Mouse (Mus musculus) heart, embryonic 15.5 days (tissue): Measurements from ENCODE around the gene Itga10. TPM values are rescaled to one million over a fixed set of nuclear protein-coding genes. Genes with fewer than 3 reads are reported as not detected.
"Not testable (repeated sequence)": the region's sequence is repeated elsewhere in the genome, so short reads cannot be mapped to it uniquely, and the experiment has no call there.

Source experiments
- ATAC-seq: fragments of 200-750 bp; cut with Nextera tagmentation; replicated peaks from 2 replicates; pipeline ENCODE4 v1.8.0; 2017; ENCODE audit warnings: low read depth, moderate TSS enrichment; ENCODE audit not compliant: insufficient number of reproducible peaks, insufficient read depth, low FRiP score
- H3K27ac ChIP-seq: fragments of 300-500 bp; sonication (generic); 2 replicates; pipeline ENCODE4 v1.5.1; 2015; ENCODE audit warnings: mild to moderate bottlenecking, inconsistent platforms
- H3K27me3 ChIP-seq: fragments of 300-500 bp; sonication (generic); 2 replicates; pipeline ENCODE4 v1.6.1; 2015; ENCODE audit warnings: inconsistent platforms
- H3K36me3 ChIP-seq: fragments of 300-500 bp; sonication (generic); 2 replicates; pipeline ENCODE4 v1.6.1; 2015; ENCODE audit warnings: mild to moderate bottlenecking, inconsistent platforms
- H3K4me1 ChIP-seq: fragments of 300-500 bp; sonication (generic); replicated peaks from 2 replicates; pipeline ENCODE4 v1.6.1; 2015; ENCODE audit warnings: inconsistent platforms
- H3K4me2 ChIP-seq: fragments of 300-500 bp; sonication (generic); 2 replicates; pipeline ENCODE4 v1.6.1; 2015; ENCODE audit warnings: inconsistent platforms, mild to moderate bottlenecking, moderate library complexity
- H3K4me3 ChIP-seq: fragments of 300-500 bp; sonication (generic); 2 replicates; pipeline ENCODE4 v1.5.1; 2015; ENCODE audit warnings: mild to moderate bottlenecking, inconsistent platforms
- H3K9ac ChIP-seq: fragments of 300-500 bp; sonication (generic); 2 replicates; pipeline ENCODE4 v1.6.1; 2015; ENCODE audit warnings: mild to moderate bottlenecking, inconsistent platforms
- H3K9me3 ChIP-seq: fragments of 300-500 bp; sonication (generic); replicated peaks from 2 replicates; pipeline ENCODE4 v1.6.1; 2016; ENCODE audit warnings: inconsistent platforms
- WGBS: fragments of 180-500 bp; shearing (Covaris S2); methylation state at CpG from one replicate; pipeline ENCODE4 v1.1.7; 2015; ENCODE audit warnings: mixed read lengths; 5-methylcytosine and 5-hydroxymethylcytosine counted together
- polyA plus RNA-seq: library from polyadenylated mRNA; unstranded; fragments of >200 nt; fragmentation: Nextera tagmentation; extraction: Ambion mirVana; gene quantifications from 2 replicates; pipeline ENCODE4 v1.2.1, GENCODE M21; 2015

Gene Itga10
- polyA plus RNA-seq, 1 experiment from 2014 or later: 1.00 TPM

- no peak overlapping the region for H3K4me2 ChIP-seq
- no peaks in the 10 kb centered on the region for H3K36me3 ChIP-seq
- no peak overlapping the region for H3K27ac ChIP-seq
- H3K4me3 ChIP-seq: no peak overlapping the region
- no peak overlapping the region for H3K9ac ChIP-seq
- WGBS: 82% methylated on average over 3 of the region's 3 CpGs
- H3K4me1 ChIP-seq: peaks cover 8% of the 10 kb centered on the region
- no peak for ATAC-seq
- H3K27me3 ChIP-seq: peaks cover 51% of the 10 kb centered on the region
- no peaks in the 10 kb centered on the region for H3K9me3 ChIP-seq
Observed at GRCm38 (mm10) chr3:96683496-96683895, 38.1 kb downstream of the Itga10 start.

- no peak overlapping the region for H3K27ac ChIP-seq
- H3K9me3 ChIP-seq: no peaks in the 10 kb centered on the region
- no peak for ATAC-seq
- H3K9ac ChIP-seq: 0 out of 2 replicates have a peak overlapping the region, but pooled peaks have one; percentile 20
- no peaks in the 10 kb centered on the region for H3K36me3 ChIP-seq
- peaks cover 8% of the 10 kb centered on the region for H3K4me1 ChIP-seq
- WGBS: 39% methylated on average over 17 of the region's 17 CpGs
- H3K4me2 ChIP-seq: peak overlapping the region; percentile 60
- peaks cover 46% of the 10 kb centered on the region for H3K27me3 ChIP-seq
- H3K4me3 ChIP-seq: peak overlapping the region; percentile 38
Observed at GRCm38 (mm10) chr3:96684151-96684821, 38.9 kb downstream of the Itga10 start.

GRCm38 (mm10) chr3:96684822-96685156 is 39.4 kb downstream of the Itga10 start:
- WGBS: 15% methylated on average over 28 of the region's 28 CpGs
- Histone ChIP-seq H3K27ac (no peak overlapping the region), H3K4me3 (peak overlapping the region; percentile 38), H3K27me3 (peaks cover 42% of the 10 kb centered on the region), H3K36me3 (no peaks in the 10 kb centered on the region), H3K4me2 (peak overlapping the region; percentile 60), H3K9ac (0 out of 2 replicates have a peak overlapping the region, but pooled peaks have one; percentile 20), H3K9me3 (no peaks in the 10 kb centered on the region), H3K4me1 (peaks cover 8% of the 10 kb centered on the region)
- ATAC-seq: no peak

GRCm38 (mm10) chr3:96686057-96686456 is 40.7 kb downstream of the Itga10 start:
- not testable (repeated sequence) for H3K27ac ChIP-seq, H3K36me3 ChIP-seq, H3K4me3 ChIP-seq, H3K9ac ChIP-seq, H3K9me3 ChIP-seq, ATAC-seq, H3K4me1 ChIP-seq, H3K4me2 ChIP-seq
- 92% methylated on average over 5 of the region's 5 CpGs for WGBS
- H3K27me3 ChIP-seq: peaks cover 30% of the 10 kb centered on the region

GRCm38 (mm10) chr3:96688854-96689253 is 43.5 kb downstream of the Itga10 start:
- ATAC-seq: no peak
- H3K4me3 ChIP-seq: no peak overlapping the region
- no peaks in the 10 kb centered on the region for H3K9me3 ChIP-seq
- 77% methylated on average over 11 of the region's 11 CpGs for whole genome bisulfite sequencing
- H3K4me1 ChIP-seq: peaks cover 11% of the 10 kb centered on the region
- no peak overlapping the region for H3K27ac ChIP-seq
- no peaks in the 10 kb centered on the region for H3K36me3 ChIP-seq
- no peak overlapping the region for H3K4me2 ChIP-seq
- H3K27me3 ChIP-seq: peaks cover 15% of the 10 kb centered on the region
- no peak overlapping the region for H3K9ac ChIP-seq

GRCm38 (mm10) chr3:96690298-96690697 is 44.9 kb downstream of the Itga10 start:
- ATAC-seq: no peak
- H3K36me3 ChIP-seq: no peaks in the 10 kb centered on the region
- WGBS: 43% methylated on average over 3 of the region's 3 CpGs
- H3K27ac ChIP-seq: no peak overlapping the region
- no peak overlapping the region for H3K4me2 ChIP-seq
- no peak overlapping the region for H3K4me3 ChIP-seq
- H3K27me3 ChIP-seq: peaks cover 6% of the 10 kb centered on the region
- no peaks in the 10 kb centered on the region for H3K9me3 ChIP-seq
- H3K4me1 ChIP-seq: peaks cover 9% of the 10 kb centered on the region
- no peak overlapping the region for H3K9ac ChIP-seq

GRCm38 (mm10) chr3:96692506-96692905 is 47.1 kb downstream of the Itga10 start:
- H3K27me3 ChIP-seq: no peaks in the 10 kb centered on the region
- H3K27ac ChIP-seq: no peak overlapping the region
- no peak overlapping the region for H3K4me2 ChIP-seq
- H3K9me3 ChIP-seq: no peaks in the 10 kb centered on the region
- no peaks in the 10 kb centered on the region for H3K36me3 ChIP-seq
- peaks cover 19% of the 10 kb centered on the region for H3K4me1 ChIP-seq
- H3K4me3 ChIP-seq: no peak overlapping the region
- ATAC-seq: no peak
- no peak overlapping the region for H3K9ac ChIP-seq
- WGBS: 13% methylated on average over 3 of the region's 3 CpGs

GRCm38 (mm10) chr3:96693579-96693978 is 48.2 kb downstream of the Itga10 start:
- Histone ChIP-seq H3K4me2 (no peak overlapping the region), H3K9ac (no peak overlapping the region), H3K36me3 (no peaks in the 10 kb centered on the region), H3K27me3 (no peaks in the 10 kb centered on the region), H3K27ac (no peak overlapping the region), H3K9me3 (no peaks in the 10 kb centered on the region), H3K4me1 (peaks cover 28% of the 10 kb centered on the region), H3K4me3 (no peak overlapping the region)
- ATAC-seq: no peak
- WGBS: 74% methylated on average over 1 of the region's 1 CpGs

- H3K9me3 ChIP-seq: no peaks in the 10 kb centered on the region
- no peaks in the 10 kb centered on the region for H3K27me3 ChIP-seq
- 0% methylated on average over 35 of the region's 35 CpGs for WGBS
- H3K9ac ChIP-seq: peak within 1 kb of the TSS; percentile 80
- peaks cover 28% of the 10 kb centered on the region for H3K4me1 ChIP-seq
- peak within 1 kb of the TSS; percentile 78 for H3K4me3 ChIP-seq
- H3K27ac ChIP-seq: peak within 1 kb of the TSS; percentile 94
- H3K36me3 ChIP-seq: peaks cover 17% of the 10 kb centered on the region
- ATAC-seq: peak; percentile 87
- H3K4me2 ChIP-seq: peak within 1 kb of the TSS; percentile 84
Observed at GRCm38 (mm10) chr3:96696198-96696765, 50.9 kb downstream of the Itga10 start, which contains the start of gene Pias3. Gene Pias3, plus strand, starts transcription at chr3:96696384.

GRCm38 (mm10) chr3:96696766-96697732 is 51.7 kb downstream of the Itga10 start:
- no peaks in the 10 kb centered on the region for H3K27me3 ChIP-seq
- H3K9ac ChIP-seq: peak overlapping the region; percentile 80
- H3K4me3 ChIP-seq: peak overlapping the region; percentile 78
- peaks cover 25% of the 10 kb centered on the region for H3K36me3 ChIP-seq
- H3K9me3 ChIP-seq: no peaks in the 10 kb centered on the region
- H3K4me1 ChIP-seq: peaks cover 28% of the 10 kb centered on the region
- peak overlapping the region; percentile 94 for H3K27ac ChIP-seq
- ATAC-seq: peak; percentile 95
- under 1% methylated on average over 74 of the region's 85 CpGs for WGBS
- peak overlapping the region; percentile 84 for H3K4me2 ChIP-seq

GRCm38 (mm10) chr3:96698993-96699690 is 53.8 kb downstream of the Itga10 start:
- no peaks in the 10 kb centered on the region for H3K27me3 ChIP-seq
- peaks cover 41% of the 10 kb centered on the region for H3K36me3 ChIP-seq
- no peak for ATAC-seq
- H3K4me3 ChIP-seq: no peak overlapping the region
- WGBS: 50% methylated on average over 19 of the region's 19 CpGs
- no peaks in the 10 kb centered on the region for H3K9me3 ChIP-seq
- no peak overlapping the region for H3K9ac ChIP-seq
- H3K27ac ChIP-seq: no peak overlapping the region
- H3K4me1 ChIP-seq: peaks cover 25% of the 10 kb centered on the region
- no peak overlapping the region for H3K4me2 ChIP-seq
